In the genomic region with DNA sequence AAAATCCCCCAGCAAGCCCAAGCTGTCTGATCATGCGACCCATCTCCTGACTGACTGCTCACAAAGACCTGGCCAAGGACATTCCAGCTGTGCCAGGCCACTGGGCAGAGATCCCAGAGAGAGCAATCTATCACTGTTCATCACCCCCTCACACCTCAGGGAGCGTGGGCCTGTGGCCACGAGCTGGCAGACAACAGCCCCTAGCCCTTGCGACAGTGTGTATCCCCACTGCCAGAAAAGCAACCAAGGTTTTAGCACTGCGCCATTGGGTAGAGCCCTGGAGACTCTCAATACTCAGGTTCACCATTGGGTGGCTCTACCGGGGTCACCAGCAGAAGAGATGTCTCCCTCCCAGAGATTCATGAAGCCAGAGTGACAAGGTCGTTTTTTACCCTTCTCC, we compare ENCODE assay signal across 11 mouse cellular contexts.
DNase-seq lines count a peak whose midpoint lies in the region; ATAC-seq lines count a peak whose summit lies in the region.
"Had no signal": no experiment of that assay in that cellular context is flagged by ENCODE, and none has a peak within 500 bp of the region (broad histone marks: within the 10 kb centered on the region; RNA-seq: fewer than 3 reads in every experiment).

No protein-coding gene starts in this region.

- no peak overlapping the region for H3K4me2 ChIP-seq in kidney, embryonic 16.5 days (replicated peaks; ENCODE audit: low read depth, low read length)
- H3K4me2 ChIP-seq: forebrain, embryonic 15.5 days had no signal

- intact Hi-C loops in heart, postnatal 36 days (cut with DNase I) = loop anchor here (5.0 kb wide), 1 partner anchor 201 kb away; no protein-coding TSS in a partner anchor
- intact Hi-C loops in left cerebral cortex, postnatal 10 days (cut with DNase I) = no loop called here

- no peaks in the 10 kb centered on the region for H3K9me3 ChIP-seq in kidney, embryonic 16.5 days (ENCODE audit: low read length)
- H3K9me3 ChIP-seq: forebrain, embryonic 15.5 days had no signal

- ATAC-seq in kidney, embryonic 16.5 days (ENCODE audit: low FRiP score, low TSS enrichment) = no peak
- ATAC-seq: forebrain, embryonic 15.5 days; liver, postnatal 0 days had no signal

- 0 out of 2 replicates have a peak, but pooled peaks cover 3% of the 10 kb centered on the region for H3K27me3 ChIP-seq in kidney, embryonic 16.5 days (ENCODE audit: insufficient read depth, low read length)
- H3K27me3 ChIP-seq: forebrain, embryonic 15.5 days had no signal

- no peak overlapping the region for H3K4me3 ChIP-seq in kidney, embryonic 16.5 days (ENCODE audit: low read length)
- H3K4me3 ChIP-seq: forebrain, embryonic 15.5 days had no signal

- 65% methylated on average over 7 of the region's 7 CpGs for WGBS in kidney, embryonic 16.5 days

- no peaks in the 10 kb centered on the region for H3K36me3 ChIP-seq in kidney, embryonic 16.5 days (ENCODE audit: insufficient read depth, low read length)
- H3K36me3 ChIP-seq: forebrain, embryonic 15.5 days had no signal

- H3K9ac ChIP-seq in kidney, embryonic 16.5 days (replicated peaks; ENCODE audit: low read length) = no peak overlapping the region
- H3K9ac ChIP-seq: forebrain, embryonic 15.5 days; liver, postnatal 0 days had no signal

- H3K4me1 ChIP-seq in kidney, embryonic 16.5 days (ENCODE audit: insufficient read depth, low read length) = peaks cover 18% of the 10 kb centered on the region

- no peak overlapping the region for H3K27ac ChIP-seq in kidney, embryonic 16.5 days (ENCODE audit: low read length)
- H3K27ac ChIP-seq: forebrain, embryonic 15.5 days had no signal

- DNase-seq in kidney, adult 18-20 months = peak; percentile 40
- peak; percentile 72 for DNase-seq in adipocyte (ENCODE audit: low spot score)
- DNase-seq in gastrocnemius, adult 8-10 months (ENCODE audit: low spot score in 2 of 2) = peak; percentile 83 to 91
- peak; percentile 69 to 76 for DNase-seq in heart, postnatal 36 days
- no peak for DNase-seq in left cerebral cortex, postnatal 10 days (ENCODE audit: extremely low spot score in 1 of 2, low spot score in 2 of 2)
- DNase-seq in lung, postnatal 36 days = no peak
- DNase-seq in layer of hippocampus, postnatal 36 days = no peak
- DNase-seq: liver, postnatal 0 days; right cerebral cortex, postnatal 14 days had no signal

Comparison
In these comparisons a context has a peak if more than half of its experiments do, and no peak if none do; other contexts are left out.
1. DNase-seq: peak in kidney, adult 18-20 months (single experiment), adipocyte (single experiment), gastrocnemius, adult 8-10 months (2 of 2) and heart, postnatal 36 days (2 of 2); none in left cerebral cortex, postnatal 10 days (0 of 2), lung, postnatal 36 days (single experiment) and layer of hippocampus, postnatal 36 days (0 of 2).